Mouse (Mus musculus): ENCODE measurements around the gene Limk2. TPM values are rescaled to one million over a fixed set of nuclear protein-coding genes. Genes with fewer than 3 reads are reported as not detected.

The Limk2 gene
- polyA plus RNA-seq, 1 experiment from 2014 or later: 51.8 TPM

DNA sequence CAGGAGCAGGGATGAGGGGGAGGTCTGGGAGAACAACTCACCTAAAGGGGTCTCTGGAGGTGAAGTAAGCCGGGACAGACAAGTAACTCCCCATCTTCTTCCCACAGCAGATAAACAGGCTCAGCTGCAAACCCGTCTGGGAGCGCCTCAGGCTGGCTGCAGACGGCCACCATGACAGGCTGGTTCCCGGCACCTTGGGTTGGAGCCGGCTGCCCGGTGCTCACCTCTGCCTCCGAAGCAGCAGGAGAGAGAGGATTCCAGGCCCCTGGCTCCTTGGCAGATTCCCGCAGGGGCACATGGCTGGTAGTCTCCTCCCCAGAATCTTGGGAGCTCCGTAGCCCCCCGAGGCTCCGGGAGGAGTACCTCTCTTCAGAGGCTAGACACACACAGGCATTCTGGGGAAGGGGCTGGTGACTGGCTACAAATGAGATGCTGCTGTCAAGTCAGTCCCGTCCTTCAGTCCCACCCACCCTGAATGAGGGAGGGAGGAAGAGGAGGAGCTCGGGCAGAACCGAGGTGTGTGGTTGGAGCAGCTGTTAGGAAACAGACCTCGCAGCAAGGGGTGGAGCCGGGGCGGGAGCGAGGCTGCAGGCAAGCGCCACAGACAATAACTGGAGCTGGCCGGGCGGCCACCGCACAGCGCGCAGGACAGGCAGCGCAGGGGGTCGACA is 37.9 kb downstream of the Limk2 start:
- ATAC-seq (replicated peaks; ENCODE audit: low FRiP score) (peak; percentile 95), DNase-seq (ENCODE audit: low spot score) (peak; percentile 92)
- Histone ChIP-seq H3K27ac (ENCODE audit: low read depth, low read length) (peak overlapping the region; percentile 60; the same call in 1 of the 2 replicates), H3K9me3 (ENCODE audit: control insufficient read depth, low read length) (no peaks in the 10 kb centered on the region), H3K36me3 (ENCODE audit: control insufficient read depth, insufficient read depth, low read length) (no peaks in the 10 kb centered on the region), H3K9ac (ENCODE audit: low read length) (peak overlapping the region; percentile 65), H3K4me1 (replicated peaks; ENCODE audit: control insufficient read depth, insufficient read depth, low read length) (peaks cover 22% of the 10 kb centered on the region), H3K27me3 (ENCODE audit: control insufficient read depth, insufficient read depth, low read length) (no peaks in the 10 kb centered on the region), H3K4me2 (ENCODE audit: low read depth, low read length, severe bottlenecking) (peak overlapping the region; percentile 77), H3K4me3 (ENCODE audit: low read depth, low read length) (peak overlapping the region; percentile 52)
- 1% methylated on average over 27 of the region's 27 CpGs for WGBS

DNA sequence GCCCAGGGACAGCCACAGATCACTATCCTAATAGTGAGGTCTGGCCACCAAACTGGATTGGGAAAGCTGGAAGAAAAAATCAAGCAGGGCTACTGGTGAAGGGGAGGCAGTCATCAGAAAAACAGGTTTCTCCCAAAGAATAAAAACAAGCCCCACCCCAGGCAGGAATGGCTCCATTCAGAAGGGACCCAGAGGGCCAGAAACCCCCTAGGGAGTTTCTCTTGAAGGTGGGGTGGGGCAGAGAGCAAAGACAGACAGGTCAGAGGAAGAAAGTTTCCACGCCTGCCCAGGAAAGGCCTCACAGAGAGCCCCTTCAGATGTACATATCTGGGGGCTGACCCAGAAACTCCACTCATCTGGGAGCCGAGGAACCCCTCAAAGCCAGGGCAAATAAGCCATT is 38.8 kb downstream of the Limk2 start:
- Histone ChIP-seq H3K27me3 (ENCODE audit: control insufficient read depth, insufficient read depth, low read length) (no peaks in the 10 kb centered on the region), H3K4me2 (ENCODE audit: low read depth, low read length, severe bottlenecking) (peak overlapping the region; percentile 77; the same call in 1 of the 2 replicates), H3K36me3 (ENCODE audit: control insufficient read depth, insufficient read depth, low read length) (no peaks in the 10 kb centered on the region), H3K27ac (ENCODE audit: low read depth, low read length) (no peak overlapping the region), H3K9me3 (ENCODE audit: control insufficient read depth, low read length) (no peaks in the 10 kb centered on the region), H3K4me1 (replicated peaks; ENCODE audit: control insufficient read depth, insufficient read depth, low read length) (peaks cover 22% of the 10 kb centered on the region), H3K4me3 (ENCODE audit: low read depth, low read length) (peak overlapping the region; percentile 52; the same call in 1 of the 2 replicates), H3K9ac (ENCODE audit: low read length) (peak overlapping the region; percentile 65; the same call in 1 of the 2 replicates)
- ATAC-seq (replicated peaks; ENCODE audit: low FRiP score) (no peak), DNase-seq (ENCODE audit: low spot score) (no peak)
- WGBS: 84% methylated on average over 2 of the region's 2 CpGs

DNA sequence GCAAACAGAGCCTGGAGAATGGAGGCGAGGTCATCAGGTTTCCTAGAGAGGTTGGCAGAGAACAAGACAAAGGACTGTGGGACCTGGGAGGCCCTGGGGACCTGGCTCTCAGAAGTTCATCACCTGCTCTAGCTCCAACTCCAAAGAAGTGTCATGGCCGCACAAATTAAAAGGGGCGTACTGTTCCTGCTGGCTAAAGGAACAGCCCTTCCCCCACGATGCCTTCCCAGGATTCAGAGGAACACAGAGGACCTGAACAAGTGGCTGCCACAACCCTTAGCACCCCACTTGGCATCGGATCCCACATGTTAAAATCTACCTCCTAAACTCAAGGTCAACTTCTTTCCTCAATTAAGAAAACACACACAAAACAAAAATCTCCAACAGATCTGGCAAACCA is 39.5 kb downstream of the Limk2 start:
- Histone ChIP-seq H3K27me3 (ENCODE audit: control insufficient read depth, insufficient read depth, low read length) (no peaks in the 10 kb centered on the region), H3K27ac (ENCODE audit: low read depth, low read length) (no peak overlapping the region), H3K9ac (ENCODE audit: low read length) (no peak overlapping the region), H3K4me1 (replicated peaks; ENCODE audit: control insufficient read depth, insufficient read depth, low read length) (peaks cover 21% of the 10 kb centered on the region), H3K36me3 (ENCODE audit: control insufficient read depth, insufficient read depth, low read length) (no peaks in the 10 kb centered on the region), H3K4me3 (ENCODE audit: low read depth, low read length) (no peak overlapping the region), H3K9me3 (ENCODE audit: control insufficient read depth, low read length) (no peaks in the 10 kb centered on the region), H3K4me2 (ENCODE audit: low read depth, low read length, severe bottlenecking) (no peak overlapping the region)
- no peak for ATAC-seq (replicated peaks; ENCODE audit: low FRiP score)
- DNase-seq (ENCODE audit: low spot score): no peak
- 78% methylated on average over 5 of the region's 5 CpGs for WGBS

DNA sequence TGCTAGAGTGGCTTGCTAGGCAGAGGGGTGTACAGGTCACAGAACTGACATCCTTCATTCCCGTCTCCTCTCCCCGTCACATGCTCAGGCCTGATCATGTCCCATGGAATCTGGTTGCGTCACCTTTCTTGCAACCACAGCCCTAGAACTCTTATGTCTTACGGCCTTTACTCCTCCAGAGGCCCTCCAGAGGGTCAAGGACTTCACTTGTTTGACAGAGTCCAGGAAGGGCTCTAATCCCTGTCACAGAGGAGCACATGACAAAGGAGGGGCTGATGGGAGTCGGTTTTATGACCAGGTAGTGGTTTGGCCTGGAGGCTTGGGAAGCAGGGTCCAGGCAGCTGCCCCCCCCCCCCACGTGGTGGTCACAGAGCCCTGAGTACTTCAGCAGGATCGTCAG is 40.0 kb downstream of the Limk2 start:
- Histone ChIP-seq H3K27ac (ENCODE audit: low read depth, low read length) (no peak overlapping the region), H3K4me1 (replicated peaks; ENCODE audit: control insufficient read depth, insufficient read depth, low read length) (peaks cover 16% of the 10 kb centered on the region; the same call in 1 of the 2 replicates), H3K36me3 (ENCODE audit: control insufficient read depth, insufficient read depth, low read length) (no peaks in the 10 kb centered on the region), H3K4me2 (ENCODE audit: low read depth, low read length, severe bottlenecking) (no peak overlapping the region), H3K4me3 (ENCODE audit: low read depth, low read length) (no peak overlapping the region), H3K9ac (ENCODE audit: low read length) (no peak overlapping the region), H3K9me3 (ENCODE audit: control insufficient read depth, low read length) (no peaks in the 10 kb centered on the region), H3K27me3 (ENCODE audit: control insufficient read depth, insufficient read depth, low read length) (no peaks in the 10 kb centered on the region)
- DNase-seq (ENCODE audit: low spot score) (no peak), ATAC-seq (replicated peaks; ENCODE audit: low FRiP score) (no peak)
- 60% methylated on average over 7 of the region's 7 CpGs for WGBS

DNA sequence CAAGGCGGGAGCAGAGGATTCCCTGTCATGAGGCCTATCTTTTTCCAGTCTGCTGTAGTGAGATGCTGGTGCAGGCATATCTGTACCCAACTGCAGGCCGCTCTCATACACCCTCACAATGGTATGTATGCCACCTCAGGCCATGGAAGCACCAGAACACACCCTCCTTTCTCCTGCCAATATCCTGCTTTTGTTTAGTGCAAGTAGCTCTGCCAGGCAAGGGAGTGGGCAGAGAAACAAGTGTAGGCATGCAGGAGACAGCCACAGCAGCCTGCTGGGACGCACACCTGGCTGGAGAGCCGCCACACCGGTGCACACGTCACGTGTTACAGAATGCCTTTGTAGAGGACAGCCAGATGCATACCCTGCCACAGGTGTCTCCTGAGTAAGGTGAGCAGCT is 42.6 kb downstream of the Limk2 start:
- no peak for DNase-seq (ENCODE audit: low spot score)
- no peak overlapping the region for H3K4me2 ChIP-seq (ENCODE audit: low read depth, low read length, severe bottlenecking)
- no peak overlapping the region for H3K9ac ChIP-seq (ENCODE audit: low read length)
- no peaks in the 10 kb centered on the region for H3K27me3 ChIP-seq (ENCODE audit: control insufficient read depth, insufficient read depth, low read length)
- no peak overlapping the region for H3K4me3 ChIP-seq (ENCODE audit: low read depth, low read length)
- ATAC-seq (replicated peaks; ENCODE audit: low FRiP score): no peak
- no peaks in the 10 kb centered on the region for H3K36me3 ChIP-seq (ENCODE audit: control insufficient read depth, insufficient read depth, low read length)
- 91% methylated on average over 7 of the region's 7 CpGs for WGBS
- no peak overlapping the region for H3K27ac ChIP-seq (ENCODE audit: low read depth, low read length)
- H3K9me3 ChIP-seq (ENCODE audit: control insufficient read depth, low read length): no peaks in the 10 kb centered on the region; the same call in 1 of the 2 replicates
- peaks cover 6% of the 10 kb centered on the region; the same call in 1 of the 2 replicates for H3K4me1 ChIP-seq (replicated peaks; ENCODE audit: control insufficient read depth, insufficient read depth, low read length)

DNA sequence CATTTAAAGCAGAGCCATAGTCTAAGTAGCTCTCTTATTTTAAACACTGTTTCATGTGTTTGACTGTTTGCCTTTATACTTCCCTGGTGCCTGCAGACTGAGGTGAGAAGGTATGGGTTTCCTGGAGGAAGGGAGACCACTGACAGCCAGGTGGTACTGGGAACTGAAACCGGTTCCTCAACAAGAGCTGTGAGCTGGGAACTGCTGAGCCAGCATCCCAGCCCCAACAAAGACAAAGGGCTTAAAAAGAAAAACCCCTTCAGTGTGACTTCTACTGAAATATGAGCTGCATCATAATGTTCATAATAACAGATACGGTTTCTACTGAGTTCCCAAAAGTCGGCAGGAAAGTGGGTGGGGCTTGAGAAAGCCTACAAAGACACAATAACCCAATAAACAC is 46.1 kb downstream of the Limk2 start:
- no peak for DNase-seq (ENCODE audit: low spot score)
- Histone ChIP-seq H3K9me3 (ENCODE audit: control insufficient read depth, low read length) (no peaks in the 10 kb centered on the region; the same call in 1 of the 2 replicates), H3K4me2 (ENCODE audit: low read depth, low read length, severe bottlenecking) (no peak overlapping the region), H3K27me3 (ENCODE audit: control insufficient read depth, insufficient read depth, low read length) (no peaks in the 10 kb centered on the region), H3K4me1 (replicated peaks; ENCODE audit: control insufficient read depth, insufficient read depth, low read length) (no peaks in the 10 kb centered on the region), H3K36me3 (ENCODE audit: control insufficient read depth, insufficient read depth, low read length) (no peaks in the 10 kb centered on the region), H3K4me3 (ENCODE audit: low read depth, low read length) (no peak overlapping the region), H3K27ac (ENCODE audit: low read depth, low read length) (no peak overlapping the region), H3K9ac (ENCODE audit: low read length) (no peak overlapping the region)
- ATAC-seq (replicated peaks; ENCODE audit: low FRiP score): no peak
- WGBS: 89% methylated on average over 3 of the region's 3 CpGs

DNA sequence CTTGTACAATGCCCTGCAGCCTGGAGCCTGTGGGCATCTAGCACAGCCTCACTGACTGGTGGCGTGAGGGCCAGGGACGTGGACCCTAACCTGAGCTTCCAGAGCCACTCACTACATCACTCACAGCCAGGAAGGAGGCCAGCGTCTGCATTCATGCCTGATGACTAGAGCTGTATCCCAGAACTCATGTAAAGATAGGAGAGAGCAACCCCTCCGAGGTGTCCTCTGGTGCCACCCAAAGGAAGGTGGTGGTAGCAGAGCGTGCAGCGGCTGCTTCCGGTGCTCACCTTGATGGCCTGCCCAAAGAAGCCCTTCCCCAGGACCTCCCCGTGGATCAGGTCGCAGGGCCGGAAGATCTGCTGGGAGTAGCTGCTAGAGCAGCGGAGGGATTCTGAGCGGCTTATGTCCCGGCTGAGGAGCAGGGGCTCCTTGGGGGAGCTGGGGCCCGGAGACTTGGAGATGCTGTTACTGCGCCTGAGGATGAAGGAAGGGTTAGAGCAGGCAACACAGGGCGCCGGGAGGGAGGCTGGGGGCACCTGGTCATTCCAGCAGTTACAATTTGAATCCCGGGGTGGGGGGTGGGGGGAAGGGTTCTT is 55.9 kb downstream of the Limk2 start:
- Histone ChIP-seq H3K9ac (ENCODE audit: low read length) (no peak overlapping the region), H3K4me2 (ENCODE audit: low read depth, low read length, severe bottlenecking) (no peak overlapping the region), H3K4me3 (ENCODE audit: low read depth, low read length) (no peak overlapping the region), H3K9me3 (ENCODE audit: control insufficient read depth, low read length) (no peaks in the 10 kb centered on the region), H3K4me1 (replicated peaks; ENCODE audit: control insufficient read depth, insufficient read depth, low read length) (no peaks in the 10 kb centered on the region; the same call in 1 of the 2 replicates), H3K36me3 (ENCODE audit: control insufficient read depth, insufficient read depth, low read length) (peaks cover 2% of the 10 kb centered on the region; the same call in 1 of the 2 replicates), H3K27me3 (ENCODE audit: control insufficient read depth, insufficient read depth, low read length) (no peaks in the 10 kb centered on the region), H3K27ac (ENCODE audit: low read depth, low read length) (no peak overlapping the region)
- DNase-seq (ENCODE audit: low spot score) (no peak), ATAC-seq (replicated peaks; ENCODE audit: low FRiP score) (no peak)
- WGBS: 40% methylated on average over 18 of the region's 18 CpGs

DNA sequence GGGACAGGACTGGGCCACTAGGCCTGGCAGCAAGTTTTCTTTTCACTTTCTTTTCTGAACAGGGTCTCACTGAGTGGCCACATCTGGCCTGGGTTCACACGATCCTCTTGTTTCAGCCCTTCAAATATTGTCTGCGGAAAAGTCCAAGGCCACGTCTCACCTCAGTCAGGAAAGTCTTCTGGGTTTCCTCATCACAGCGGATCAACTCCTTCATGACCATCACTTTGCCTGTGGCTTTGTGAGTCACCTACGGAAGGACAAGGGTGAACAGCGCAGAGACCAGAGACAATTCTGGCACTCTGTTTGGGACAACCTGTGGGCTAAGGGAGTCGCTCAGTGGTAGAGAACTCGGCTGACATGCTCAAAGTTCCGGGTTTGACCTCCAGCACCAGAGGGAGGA is 56.9 kb downstream of the Limk2 start:
- no peak overlapping the region for H3K4me2 ChIP-seq (ENCODE audit: low read depth, low read length, severe bottlenecking)
- no peak for DNase-seq (ENCODE audit: low spot score)
- no peak overlapping the region for H3K27ac ChIP-seq (ENCODE audit: low read depth, low read length)
- no peaks in the 10 kb centered on the region for H3K9me3 ChIP-seq (ENCODE audit: control insufficient read depth, low read length)
- peaks cover 2% of the 10 kb centered on the region; the same call in 1 of the 2 replicates for H3K36me3 ChIP-seq (ENCODE audit: control insufficient read depth, insufficient read depth, low read length)
- H3K4me1 ChIP-seq (replicated peaks; ENCODE audit: control insufficient read depth, insufficient read depth, low read length): no peaks in the 10 kb centered on the region; the same call in 1 of the 2 replicates
- WGBS: 93% methylated on average over 9 of the region's 9 CpGs
- no peak overlapping the region for H3K4me3 ChIP-seq (ENCODE audit: low read depth, low read length)
- no peak for ATAC-seq (replicated peaks; ENCODE audit: low FRiP score)
- H3K27me3 ChIP-seq (ENCODE audit: control insufficient read depth, insufficient read depth, low read length): no peaks in the 10 kb centered on the region
- no peak overlapping the region for H3K9ac ChIP-seq (ENCODE audit: low read length)

Measured in forebrain, embryonic 11.5 days (tissue).